Mouse (Mus musculus): ENCODE data around the gene Cramp1l. TPM values are rescaled to one million over a fixed set of nuclear protein-coding genes. Genes with fewer than 3 reads are reported as not detected.

The Cramp1l gene
- 10 to 100 TPM; 29.9 to 30.6 TPM for total RNA-seq (2023)

DNA sequence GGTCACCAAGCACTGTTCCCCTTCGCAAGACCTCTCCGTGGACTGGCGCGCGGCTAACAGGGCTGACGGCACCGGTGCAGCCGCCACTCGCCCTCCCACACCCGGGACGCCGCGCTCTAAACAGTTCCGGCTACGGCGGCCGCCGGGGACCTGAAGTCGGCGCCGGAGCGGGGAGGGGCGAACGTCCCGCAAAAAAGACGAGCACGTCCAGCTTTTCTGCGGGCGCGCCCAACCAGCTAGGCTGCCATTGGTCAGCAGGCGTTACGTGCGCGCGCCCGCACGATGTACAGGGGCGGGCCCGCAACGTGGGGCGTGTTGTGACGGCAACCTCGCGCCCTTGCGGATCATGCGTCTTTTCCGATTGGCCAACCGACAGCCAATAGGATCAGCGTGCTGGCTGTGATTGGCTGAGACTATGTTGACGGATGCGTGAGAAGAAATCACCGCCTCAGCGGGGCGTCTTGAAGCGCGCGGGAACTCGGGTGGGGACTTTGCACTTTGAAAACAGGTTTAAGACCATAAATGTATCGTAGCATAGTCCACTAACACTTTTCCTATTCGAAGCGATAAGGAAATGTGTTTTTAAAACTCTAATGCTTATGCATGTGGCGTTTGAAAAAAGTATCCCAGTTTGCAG lies at the start of gene Cramp1l, which contains the start of gene Ift140:
Gene Cramp1l (minus strand): TSS at position 134 of the 637 bp plus-strand sequence.
Gene Ift140 (plus strand): TSS at position 431 of the 637 bp plus-strand sequence.

DNA sequence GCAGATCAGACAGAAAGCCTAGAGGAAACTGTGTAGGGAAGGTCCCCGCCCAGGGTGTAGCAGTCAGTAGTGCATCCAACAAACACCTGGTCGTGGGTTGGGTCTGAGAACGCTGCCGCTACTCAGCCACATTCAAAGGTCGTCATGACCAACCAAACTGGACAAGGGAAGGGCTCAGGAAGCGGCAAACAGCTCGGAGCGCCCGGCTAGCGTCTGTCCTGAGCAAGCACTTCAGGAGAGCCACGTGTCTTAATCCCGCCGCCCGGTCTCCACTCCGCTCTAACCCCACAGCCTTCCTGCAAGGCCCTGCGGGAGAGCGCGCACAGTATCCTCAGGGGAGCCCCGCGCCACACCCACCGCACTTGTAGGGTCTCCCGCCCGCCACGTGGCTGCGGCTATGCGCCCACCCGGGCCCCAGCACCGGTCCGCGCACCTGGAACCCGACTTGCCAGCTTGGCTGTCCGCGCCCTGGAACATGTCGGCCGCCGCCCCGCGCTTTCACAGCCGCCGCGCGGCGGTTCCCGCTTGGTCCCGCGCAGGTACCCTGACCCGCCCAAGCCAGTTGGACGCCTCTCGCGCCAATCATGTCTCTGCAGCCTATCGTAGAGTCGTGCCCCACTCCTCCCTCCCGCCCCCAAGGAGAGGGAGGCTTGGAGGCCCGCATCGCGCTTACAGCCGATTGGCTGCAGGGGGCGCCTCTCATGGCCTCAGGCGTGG lies 55.3 kb downstream of the Cramp1l start, which contains the start of gene Jpt2:
Gene Jpt2 (minus strand): TSS at position 555 of the 717 bp plus-strand sequence.

DNA sequence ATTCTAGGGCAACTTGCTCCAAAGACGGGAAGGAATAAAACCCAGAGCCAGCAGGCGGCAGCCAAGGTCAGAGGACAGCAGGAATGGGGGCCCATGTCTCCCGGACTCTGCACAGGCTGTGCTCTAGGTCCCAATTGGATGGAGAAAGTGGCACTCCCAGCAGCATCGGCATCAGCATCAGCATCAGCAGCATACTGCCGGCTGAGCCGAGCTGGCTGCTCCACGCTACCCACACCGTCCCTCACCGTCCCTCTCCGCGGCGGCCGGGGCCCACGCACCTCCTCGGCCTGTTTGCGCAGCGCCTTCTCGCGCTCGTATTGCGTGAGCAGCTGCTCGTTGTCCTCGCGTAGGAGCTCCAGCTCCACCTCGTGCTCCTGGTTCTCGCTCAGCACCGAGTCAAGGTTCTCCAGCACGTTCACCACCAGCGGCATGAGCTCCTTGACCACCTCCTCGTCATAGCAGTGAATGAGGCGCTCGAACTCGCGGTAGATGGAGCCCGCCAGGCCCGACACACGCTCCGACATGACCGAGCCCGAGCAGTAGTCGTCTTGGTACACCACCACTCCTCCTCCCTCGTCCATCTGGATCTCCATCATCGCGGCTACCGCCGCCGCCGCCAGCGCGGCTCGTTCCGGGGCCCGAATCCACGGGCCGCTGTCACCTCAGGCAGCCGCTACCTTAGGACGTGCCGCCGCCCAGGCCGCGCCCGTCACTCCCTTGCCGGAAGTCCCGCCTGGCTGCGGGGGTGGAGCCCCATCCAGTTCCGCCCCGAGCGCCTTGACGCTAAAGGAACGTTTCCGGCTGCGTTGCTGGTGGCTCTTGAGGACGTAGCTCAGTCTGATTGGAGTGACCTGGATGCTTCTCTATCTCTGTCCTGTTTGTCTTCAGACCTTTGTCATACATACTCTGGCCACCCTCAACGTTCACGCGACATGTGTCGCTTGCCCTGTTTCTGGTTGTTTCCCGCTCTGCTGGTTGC lies 79.0 kb downstream of the Cramp1l start, which contains the start of gene Mapk8ip3:
Gene Mapk8ip3 (minus strand): TSS at position 719 of the 979 bp plus-strand sequence.

Other genes starting within 250 kb of the Cramp1l start
- gene Meiob, start 211.5 kb downstream of the Cramp1l start, total RNA-seq (2023), result not detected
- 10 to 100 TPM; 46.5 to 47.8 TPM for gene Hagh, start 175.6 kb downstream of the Cramp1l start, total RNA-seq (2023)
- 1 to 10 TPM; 3.7 to 4.0 TPM for gene Fahd1, start 165.4 kb downstream of the Cramp1l start, total RNA-seq (2023)
- gene Igfals, start 149.8 kb downstream of the Cramp1l start, total RNA-seq (2023), result under 1 TPM; 0.18 to 0.75 TPM
- gene Nubp2, start 129.4 kb downstream of the Cramp1l start, total RNA-seq (2023), result 10 to 100 TPM; 39.3 to 50.6 TPM
- 10 to 100 TPM; 24.0 to 27.7 TPM for gene Spsb3, start 129.1 kb downstream of the Cramp1l start, total RNA-seq (2023)
- gene Eme2, start 120.7 kb downstream of the Cramp1l start, total RNA-seq (2023), result 10 to 100 TPM; 12.1 to 16.3 TPM
- gene Mrps34, start 120.7 kb downstream of the Cramp1l start, total RNA-seq (2023), result 10 to 100 TPM; 19.0 to 21.1 TPM
- 10 to 100 TPM; 19.8 to 20.9 TPM for gene Nme3, start 119.3 kb downstream of the Cramp1l start, total RNA-seq (2023)
- 10 to 100 TPM; 64.6 to 76.0 TPM for gene Mapk8ip3, start 78.8 kb downstream of the Cramp1l start, total RNA-seq (2023)
- 10 to 100 TPM; 37.2 to 45.7 TPM for gene Jpt2, start 55.1 kb downstream of the Cramp1l start, total RNA-seq (2023)
- 10 to 100 TPM; 15.6 to 16.4 TPM for gene Ift140, start 297 bp upstream of the Cramp1l start, total RNA-seq (2023)
- not detected for gene Tmem204, start 67.8 kb upstream of the Cramp1l start, total RNA-seq (2023)
- gene Telo2, start 100.2 kb upstream of the Cramp1l start, total RNA-seq (2023), result 10 to 100 TPM in 1 of 2 experiments, 1 to 10 TPM in 1; 7.8 to 11.1 TPM
- not detected for gene Ptx4, start 105.0 kb upstream of the Cramp1l start, total RNA-seq (2023)
- 10 to 100 TPM; 28.9 to 29.5 TPM for gene Clcn7, start 117.6 kb upstream of the Cramp1l start, total RNA-seq (2023)
- under 1 TPM in 1 of 2 experiments, not detected in 1; 0.18 TPM for gene Ccdc154, start 146.7 kb upstream of the Cramp1l start, total RNA-seq (2023)
- not detected for gene Gm38655, start 159.7 kb upstream of the Cramp1l start, total RNA-seq (2023)
- gene BC003965, start 168.8 kb upstream of the Cramp1l start, total RNA-seq (2023), result 1 to 10 TPM; 5.0 to 6.3 TPM
- gene Unkl, start 172.6 kb upstream of the Cramp1l start, total RNA-seq (2023), result 10 to 100 TPM; 27.2 to 27.7 TPM
- 10 to 100 TPM; 14.9 to 15.5 TPM for gene Gnptg, start 224.3 kb upstream of the Cramp1l start, total RNA-seq (2023)
- gene Tsr3, start 224.4 kb upstream of the Cramp1l start, total RNA-seq (2023), result 1 to 10 TPM; 5.6 to 7.5 TPM
- 1 to 10 TPM; 3.4 to 6.4 TPM for gene Baiap3, start 240.6 kb upstream of the Cramp1l start, total RNA-seq (2023)

All from neutrophil, adult 59 days (primary cell).